Mouse (Mus musculus) MEL (cell line): Measurements from ENCODE around the gene Glul.
A peak's percentile ranks its signal among the peaks of the same experiment; 100 is the strongest.

Source experiments
- POLR2AphosphoS2 ChIP-seq: IDR thresholded peaks from 2 replicates; pipeline ENCODE4 v1.6.1; 2011; ENCODE audit warnings: low read length, improper control_type of control experiment
- ZNF384 ChIP-seq: IDR thresholded peaks from 2 replicates; pipeline ENCODE4 v1.6.1; 2012; ENCODE audit warnings: low read depth, mild to moderate bottlenecking, inconsistent platforms, low read length, improper control_type of control experiment

DNA sequence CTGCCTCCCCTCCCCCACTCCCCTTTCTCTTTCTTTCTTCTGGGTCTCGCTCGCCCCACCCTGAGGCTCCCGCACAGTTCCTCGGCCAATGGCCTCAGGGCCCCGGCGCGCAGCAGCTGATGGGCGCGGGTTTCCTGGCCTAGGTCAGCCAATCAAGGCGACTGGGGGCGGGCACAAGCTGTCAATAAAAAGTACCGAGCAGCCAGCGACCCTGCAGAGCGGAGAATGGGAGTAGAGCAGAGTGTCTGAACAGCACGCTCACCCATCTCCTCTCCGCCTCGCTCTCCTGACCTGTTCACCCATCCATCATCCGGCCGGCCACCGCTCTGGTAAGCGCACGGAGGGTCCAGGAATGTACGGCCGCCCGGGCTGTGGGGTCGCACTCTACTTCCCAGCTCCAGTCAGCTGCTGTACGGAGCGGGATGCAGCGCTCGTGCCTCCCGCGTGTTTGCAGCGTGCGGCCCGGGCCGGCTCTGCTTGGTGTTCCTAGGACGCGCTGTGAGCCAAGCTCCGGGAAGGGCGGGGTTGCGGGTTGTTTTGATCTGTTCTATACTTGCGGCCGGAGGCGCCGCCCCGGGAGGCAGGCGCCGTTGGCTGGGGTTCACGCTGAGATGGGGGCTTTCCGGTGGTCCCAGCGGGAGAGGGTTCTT is at the start of gene Glul, which contains the start of gene Teddm2:
- TF ChIP-seq ZNF384 (no peak), POLR2AphosphoS2 (peak; percentile 97)
